Mouse (Mus musculus) myocyte (in vitro differentiated cells): ENCODE measurements around the gene Ddx41.

Source experiments
- CEBPB ChIP-seq: IDR thresholded peaks from 2 replicates; pipeline ENCODE4 v1.6.1; 2011; ENCODE audit warnings: mild to moderate bottlenecking, moderate library complexity; ENCODE audit not compliant: poor library complexity, insufficient read depth, severe bottlenecking
- MAX ChIP-seq: IDR thresholded peaks from one replicate; pipeline ENCODE4 v1.6.1; 2011; ENCODE audit warnings: low read depth, mild to moderate bottlenecking, control low read depth
- MYOD1 ChIP-seq, 3 experiments: IDR thresholded peaks; one replicate each; pipeline ENCODE4 v1.6.1; 2011; ENCODE audit warnings: control low read depth in 2 of 3, low read depth in 2 of 3, mild to moderate bottlenecking in 2 of 3, moderate library complexity in 1 of 3; ENCODE audit not compliant: insufficient read length in 2 of 3, control insufficient read depth in 1 of 3
- MYOG ChIP-seq, 3 experiments: IDR thresholded peaks; one replicate each; pipeline ENCODE4 v1.6.1; 2011; ENCODE audit warnings: control low read depth in 2 of 3, low read depth in 2 of 3, mild to moderate bottlenecking in 2 of 3; ENCODE audit not compliant: insufficient read length in 2 of 3, control insufficient read depth in 1 of 3, insufficient read depth in 1 of 3
- POLR2A ChIP-seq: IDR thresholded peaks from one replicate; pipeline ENCODE4 v1.6.1; 2011; ENCODE audit warnings: low read depth, mild to moderate bottlenecking, control low read depth, moderate library complexity; ENCODE audit not compliant: insufficient read length
- TCF12 ChIP-seq: IDR thresholded peaks from one replicate; pipeline ENCODE4 v1.6.1; 2011; ENCODE audit warnings: mild to moderate bottlenecking, control low read depth; ENCODE audit not compliant: poor library complexity, insufficient read depth, severe bottlenecking
- USF1 ChIP-seq: IDR thresholded peaks from one replicate; pipeline ENCODE4 v1.6.1; 2011; ENCODE audit warnings: low read depth, mild to moderate bottlenecking, control low read depth, moderate library complexity

- TF ChIP-seq USF1 (no peak), TCF12 (no peak), MAX (no peak), POLR2A (no peak), MYOD1 (IDR thresholded peaks at IDR 0.05; ENCODE audit: control insufficient read depth in 1 of 3, insufficient read length in 2 of 3, low read depth in 2 of 3) (no peak), MYOG (IDR thresholded peaks at IDR 0.05; ENCODE audit: control insufficient read depth in 1 of 3, insufficient read depth in 1 of 3, insufficient read length in 2 of 3, low read depth in 2 of 3) (no peak), CEBPB (no peak)
These were observed 19.5 kb upstream of the Ddx41 start for GRCm38 (mm10) chr13:55555921-55556320.
